Mouse (Mus musculus) layer of hippocampus, adult 9-10 months (tissue): Measurements from ENCODE around the gene Gm20517.
"Not testable (repeated sequence)": the region's sequence is repeated elsewhere in the genome, so short reads cannot be mapped to it uniquely, and the experiment has no call there.

Experiments
- DNase-seq: peaks from one replicate; pipeline ENCODE4 v3.0.0; 2022; ENCODE audit warnings: low spot score

Gene Gm20517

DNA sequence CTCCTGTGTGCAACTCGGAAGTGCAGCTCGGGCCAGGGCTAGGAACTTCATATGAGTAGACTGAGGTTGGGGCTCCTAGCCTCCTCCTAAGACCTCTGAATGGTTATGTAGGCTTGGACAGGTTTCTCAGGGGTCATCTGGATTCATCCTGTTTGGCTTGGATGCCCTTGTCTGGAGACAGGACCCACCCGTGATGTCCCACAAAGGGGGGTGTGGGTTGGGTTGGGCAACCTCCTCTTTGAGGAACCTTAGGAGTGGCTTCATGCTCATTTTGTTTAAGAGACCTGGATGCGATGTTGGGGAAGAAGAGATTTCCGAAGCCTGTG, 14.6 kb upstream of the Gm20517 start:
- no peak for DNase-seq

GRCm38 (mm10) chr17:47597261-47597660, 14.1 kb upstream of the Gm20517 start:
- no peak for DNase-seq

GRCm38 (mm10) chr17:47597838-47598579, 13.4 kb upstream of the Gm20517 start:
- no peak for DNase-seq

DNA sequence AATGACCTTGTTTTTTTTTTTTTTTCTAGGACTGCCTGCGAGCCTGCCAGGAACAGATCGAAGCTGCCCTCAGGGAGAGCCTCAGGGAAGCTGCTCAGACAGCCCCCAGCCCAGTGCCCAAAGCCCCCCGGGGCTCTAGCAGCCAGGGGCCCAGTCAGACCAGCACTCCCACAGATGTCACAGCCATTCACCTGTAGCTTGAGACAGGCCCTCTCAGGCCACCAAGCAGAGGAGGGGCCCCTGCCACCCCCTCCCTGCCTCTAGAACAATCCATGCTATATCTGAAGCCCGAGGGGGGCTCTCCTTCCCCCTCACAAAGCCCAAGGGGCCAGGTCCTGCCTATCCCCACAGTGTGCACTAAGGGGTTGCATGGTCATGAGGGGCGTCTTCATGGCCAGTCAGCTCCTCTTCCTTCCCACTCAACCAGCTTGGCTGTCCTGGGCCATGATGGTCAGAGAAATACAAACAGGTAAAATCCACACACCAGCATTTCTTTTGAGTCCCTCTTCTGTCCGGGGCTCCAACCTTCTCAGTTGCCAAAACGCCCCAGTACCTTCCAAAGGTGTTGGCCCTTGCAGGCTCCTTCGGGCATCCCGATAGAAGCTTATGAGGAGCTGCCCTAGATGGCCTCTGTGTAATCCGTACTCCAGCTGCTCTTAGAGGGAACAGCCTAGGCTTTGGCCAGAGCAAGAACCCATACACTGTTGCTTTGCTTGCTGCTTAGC, 12.6 kb upstream of the Gm20517 start:
- DNase-seq = not testable (repeated sequence)

- DNase-seq = no peak
Measured at GRCm38 (mm10) chr17:47599511-47600297, 11.7 kb upstream of the Gm20517 start.

DNA sequence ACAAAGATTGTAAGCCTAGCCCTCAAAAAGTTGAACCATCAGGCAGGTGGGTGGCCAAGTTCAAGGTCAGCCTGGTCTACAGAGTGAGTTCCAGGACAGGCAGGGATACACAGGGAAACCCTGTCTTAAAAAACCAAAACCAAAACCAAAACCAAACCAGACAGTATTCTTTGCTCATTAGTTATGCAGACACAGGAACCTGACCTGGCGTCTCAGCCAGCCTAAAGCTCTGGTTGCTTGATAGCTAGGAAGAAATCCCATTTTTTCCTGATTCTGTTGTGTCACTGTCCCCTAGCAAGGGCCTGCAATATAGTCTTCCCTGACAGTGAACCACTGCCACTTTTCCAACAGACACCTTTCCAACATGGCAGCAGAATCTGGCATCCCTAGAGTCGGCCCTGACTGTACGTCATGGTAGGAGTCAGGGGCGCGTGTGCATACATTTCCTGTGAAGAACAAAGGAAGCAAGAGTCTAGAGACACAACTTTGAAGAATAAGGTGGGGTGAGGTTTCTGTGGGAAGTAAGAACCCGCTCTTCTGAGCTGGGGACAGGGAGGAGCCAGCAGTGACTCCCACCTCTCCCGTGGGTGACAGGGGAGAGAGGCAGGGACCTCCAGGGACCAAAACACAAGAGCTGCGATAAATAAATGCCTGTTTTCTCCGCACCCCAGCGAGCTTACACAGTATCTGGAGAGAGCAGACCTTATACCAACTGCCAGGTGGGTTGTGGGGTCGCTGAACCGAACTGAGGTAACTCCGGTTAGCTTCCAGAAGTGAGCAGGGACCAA, 10.6 kb upstream of the Gm20517 start:
- no peak for DNase-seq

DNA sequence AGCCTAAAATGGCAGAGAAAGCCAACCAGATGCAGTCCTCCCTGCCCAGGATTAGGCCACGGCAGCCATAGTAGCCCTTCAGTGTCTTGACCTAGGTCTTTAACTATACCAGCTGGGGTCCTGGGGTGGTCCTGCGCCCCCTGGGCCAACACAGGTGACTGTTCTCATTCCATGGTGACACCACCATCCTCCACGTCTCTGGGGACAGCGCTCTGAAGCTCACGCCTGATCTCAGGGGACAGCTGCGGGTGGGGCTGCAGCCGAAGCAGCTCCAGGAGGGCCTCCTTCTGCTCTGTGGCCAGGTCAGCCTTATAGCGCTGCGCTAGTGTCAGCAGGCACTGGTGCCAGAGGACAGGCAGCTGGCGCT, 10.0 kb upstream of the Gm20517 start:
- no peak for DNase-seq

DNA sequence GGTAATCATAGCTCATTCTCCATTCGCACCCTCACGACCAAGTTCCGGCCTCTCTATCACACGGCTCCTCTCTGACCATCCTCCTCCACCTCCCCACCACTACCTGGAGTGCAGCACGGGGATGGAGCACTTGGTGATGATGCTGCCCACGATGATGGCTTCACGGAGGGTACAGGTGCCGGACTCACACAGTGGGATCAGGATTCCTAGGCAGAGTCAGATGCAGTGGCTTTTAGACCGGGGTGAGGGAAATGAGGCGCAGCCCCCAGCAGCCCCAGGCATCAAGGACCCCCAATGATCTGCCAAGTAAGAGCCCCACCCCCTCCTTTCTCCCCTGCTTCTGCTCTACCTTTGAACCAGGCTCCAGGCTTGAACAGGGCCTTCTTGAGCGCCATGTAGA, 9.1 kb upstream of the Gm20517 start:
- no peak for DNase-seq

- DNase-seq = no peak
Measured at GRCm38 (mm10) chr17:47606220-47606619, 5.2 kb upstream of the Gm20517 start.

- DNase-seq = no peak
Measured at GRCm38 (mm10) chr17:47609182-47609581, 2.2 kb upstream of the Gm20517 start.

GRCm38 (mm10) chr17:47611661-47611982, 233 bp downstream of the Gm20517 start:
- DNase-seq = no peak

- no peak for DNase-seq
Measured at GRCm38 (mm10) chr17:47614018-47614417, 2.6 kb downstream of the Gm20517 start.

- DNase-seq = no peak
Measured at GRCm38 (mm10) chr17:47616119-47616518, 4.7 kb downstream of the Gm20517 start.

DNA sequence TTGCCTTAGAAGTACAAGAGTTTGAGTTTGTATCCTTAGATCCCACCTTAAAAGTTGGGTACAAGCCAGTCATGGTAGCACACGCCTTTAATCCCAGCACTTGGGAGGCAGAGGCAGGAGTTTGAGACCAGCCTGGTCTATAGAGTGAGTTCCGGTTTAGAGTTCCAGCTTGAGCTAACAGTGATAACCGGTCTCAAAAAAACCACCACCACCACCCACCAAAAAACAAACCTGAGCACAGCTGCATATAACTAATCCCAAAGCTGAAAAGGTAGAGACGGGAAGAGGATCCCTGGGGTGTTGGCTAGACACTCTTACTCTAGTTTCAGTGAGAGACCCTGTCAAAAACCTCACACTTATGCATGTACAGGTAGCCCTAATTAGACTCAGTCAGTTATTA, 5.3 kb downstream of the Gm20517 start:
- DNase-seq = no peak

DNA sequence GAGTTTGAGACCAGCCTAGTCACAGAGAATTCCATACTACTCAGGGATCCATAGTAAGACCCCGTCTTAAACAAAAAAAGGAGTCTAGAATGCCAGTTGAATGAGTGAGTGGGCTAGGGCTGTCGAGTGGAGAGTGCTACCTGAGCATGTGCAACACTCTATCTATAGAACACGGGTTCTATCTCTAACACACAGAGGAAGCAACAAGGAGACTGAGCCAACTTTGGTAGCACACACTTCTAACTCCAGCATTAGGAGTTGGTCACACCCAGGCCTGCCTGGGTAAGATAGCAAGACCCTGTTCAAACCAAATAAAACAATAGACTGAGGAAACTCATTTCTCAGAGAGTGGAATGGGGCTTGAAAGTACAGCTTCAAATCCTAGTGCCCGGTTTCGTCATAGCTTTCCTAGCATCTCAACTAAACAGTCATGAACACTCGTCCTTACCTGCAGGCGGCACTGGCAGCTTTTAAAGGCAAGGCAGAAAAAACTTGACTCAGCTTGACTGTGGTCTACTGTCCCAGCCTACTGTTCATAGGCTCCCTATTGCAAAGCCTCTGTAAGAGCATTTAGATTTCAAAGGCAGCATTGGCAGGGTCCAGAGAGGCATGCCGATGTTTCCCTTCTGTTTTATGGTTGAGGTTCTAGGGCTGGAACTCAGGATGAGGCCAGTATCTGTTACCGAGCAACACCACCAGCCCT, 6.4 kb downstream of the Gm20517 start:
- no peak for DNase-seq

- DNase-seq = no peak
Measured at GRCm38 (mm10) chr17:47618556-47619311, 7.3 kb downstream of the Gm20517 start.

DNA sequence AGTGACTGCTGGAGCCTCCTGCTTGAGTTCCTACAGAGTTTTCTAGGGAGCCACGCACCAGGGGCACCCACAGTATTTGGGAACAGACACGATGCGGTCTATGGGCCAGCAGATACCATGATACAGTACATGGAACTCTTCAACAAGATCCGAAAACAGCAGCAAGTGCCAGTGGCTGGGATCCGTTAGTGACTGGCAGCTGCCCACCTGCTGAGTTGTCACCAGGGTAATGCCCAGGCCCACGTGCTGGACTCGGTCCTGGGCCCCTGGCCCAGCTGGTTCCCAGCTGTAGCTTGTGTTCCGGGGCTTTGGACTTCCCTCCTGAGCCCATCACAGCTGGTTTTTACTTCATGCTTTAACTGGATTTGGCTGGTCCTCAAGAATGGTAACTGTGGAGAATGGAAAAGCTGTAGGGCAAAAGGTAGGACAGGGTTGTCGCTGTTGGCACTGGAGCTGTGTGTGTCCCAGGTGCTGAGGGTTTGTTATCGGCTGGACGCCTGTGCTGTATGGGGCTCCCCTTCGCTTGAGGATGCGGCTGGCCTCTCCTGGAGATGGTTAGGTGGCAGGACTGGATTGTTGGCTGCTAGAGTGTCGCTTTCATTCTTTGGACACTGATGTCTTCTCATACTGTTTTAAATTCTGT, 11.6 kb downstream of the Gm20517 start:
- DNase-seq = no peak

- not testable (repeated sequence) for DNase-seq
Measured at GRCm38 (mm10) chr17:47624572-47624971, 13.2 kb downstream of the Gm20517 start.

DNA sequence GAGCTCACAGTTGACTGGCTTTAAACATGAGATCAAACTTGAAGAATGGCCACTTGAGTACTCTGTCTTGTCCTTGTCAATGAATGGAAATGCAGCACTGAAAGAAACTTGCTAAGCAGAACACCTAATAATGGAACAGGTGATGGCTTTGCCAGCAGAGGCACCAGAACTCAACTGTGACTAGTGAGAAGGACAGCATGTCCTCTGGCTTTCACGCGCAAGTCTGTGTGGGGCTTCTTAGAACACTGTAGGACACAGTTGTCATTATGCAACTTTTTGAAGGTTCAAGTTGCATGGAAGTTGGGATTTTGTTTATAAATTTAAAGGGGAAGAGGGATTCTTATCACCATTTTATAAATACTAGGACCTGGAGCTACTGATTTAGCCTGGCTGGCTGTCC, 13.7 kb downstream of the Gm20517 start:
- no peak for DNase-seq

DNA sequence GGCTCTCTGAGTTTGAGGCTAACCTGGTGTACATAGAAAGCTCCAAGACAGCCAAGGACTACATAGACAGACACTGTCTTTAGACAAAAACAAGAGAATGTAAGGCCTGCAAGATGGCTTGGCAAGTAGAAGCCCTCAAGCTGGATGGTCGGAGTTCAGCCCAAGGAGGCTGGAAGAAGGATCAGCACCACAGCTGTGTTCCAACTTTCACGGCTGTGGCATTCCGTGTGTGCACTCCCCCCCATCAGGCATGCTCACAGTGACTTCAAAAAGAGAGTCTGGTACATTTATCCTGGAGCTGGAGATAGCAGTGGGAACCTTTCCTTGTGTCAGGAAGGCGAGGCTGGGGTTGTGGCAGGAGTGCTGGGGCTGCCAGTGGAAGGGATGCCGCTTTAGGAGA, 14.6 kb downstream of the Gm20517 start:
- DNase-seq = no peak

DNA sequence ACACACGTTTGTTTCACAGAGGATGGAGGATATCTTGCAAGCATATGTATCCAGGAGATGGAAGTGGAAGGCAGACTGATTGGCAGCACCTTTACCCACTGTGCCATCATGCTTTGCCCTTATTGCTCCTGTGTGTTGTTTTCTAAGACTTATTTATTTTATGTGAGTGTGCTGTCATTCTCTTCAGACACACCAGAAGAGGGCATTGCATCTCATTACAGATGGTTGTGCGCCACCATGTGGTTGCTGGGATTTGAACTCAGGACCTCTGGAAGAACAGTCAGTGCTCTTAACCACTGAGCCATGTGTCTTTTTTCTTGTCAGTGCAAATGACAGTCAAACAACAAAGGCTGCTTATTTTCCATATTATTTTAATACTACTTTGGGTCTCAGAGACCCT, 16.4 kb downstream of the Gm20517 start:
- DNase-seq = no peak
